Mouse (Mus musculus) yolk sac, embryonic 10.5 days (tissue): ENCODE measurements around the gene Fbxw18.
"Not testable (repeated sequence)": the region's sequence is repeated elsewhere in the genome, so short reads cannot be mapped to it uniquely, and the experiment has no call there.

Experiments
- DNase-seq: peaks from one replicate; pipeline ENCODE4 v3.0.0-alpha.2; 2017; ENCODE audit warnings: low spot score

Gene Fbxw18

DNA sequence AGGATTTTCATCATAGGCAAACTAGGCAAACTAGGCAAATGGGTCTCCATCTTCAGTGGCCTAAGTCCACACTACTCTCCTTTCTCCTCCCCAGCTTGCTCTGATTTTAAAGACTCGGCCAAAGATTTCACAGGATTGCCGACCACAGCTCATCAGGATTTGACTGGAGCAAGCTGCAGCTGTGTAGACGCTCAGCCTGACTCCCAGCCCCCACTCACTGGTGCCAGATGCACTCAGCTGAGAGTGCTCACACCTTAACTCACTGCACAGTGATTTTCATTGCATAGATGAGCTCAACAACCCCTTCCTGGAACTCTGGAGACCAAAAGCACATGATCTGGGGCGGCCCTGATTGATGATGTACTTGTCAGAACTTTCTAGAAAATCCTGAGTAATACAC, at the start of gene Fbxw18:
Fbxw18 (minus strand) TSS at position 101 of the 400 bp plus-strand sequence.
- not testable (repeated sequence) for DNase-seq

DNA sequence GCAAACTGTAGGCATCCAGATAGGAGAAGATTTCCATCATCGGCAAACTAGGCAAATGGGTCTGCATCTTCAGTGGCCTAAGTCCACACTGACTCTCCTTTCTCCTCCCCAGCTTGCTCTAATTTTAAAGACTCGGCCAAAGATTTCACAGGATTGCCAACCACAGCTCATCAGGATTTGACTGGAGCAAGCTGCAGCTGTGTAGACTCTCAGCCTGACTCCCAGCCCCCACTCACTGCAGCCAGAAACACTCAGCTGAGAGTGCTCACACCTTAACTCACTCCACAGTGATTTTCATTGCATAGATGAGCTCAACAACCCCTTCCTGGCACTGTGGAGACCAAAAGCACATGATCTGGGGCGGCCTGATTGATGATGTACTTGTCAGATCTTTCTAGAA, 43.5 kb upstream of the Fbxw18 start, which contains the start of gene Fbxw26:
Fbxw26 (minus strand) TSS at position 101 of the 400 bp plus-strand sequence.
- DNase-seq = not testable (repeated sequence)

DNA sequence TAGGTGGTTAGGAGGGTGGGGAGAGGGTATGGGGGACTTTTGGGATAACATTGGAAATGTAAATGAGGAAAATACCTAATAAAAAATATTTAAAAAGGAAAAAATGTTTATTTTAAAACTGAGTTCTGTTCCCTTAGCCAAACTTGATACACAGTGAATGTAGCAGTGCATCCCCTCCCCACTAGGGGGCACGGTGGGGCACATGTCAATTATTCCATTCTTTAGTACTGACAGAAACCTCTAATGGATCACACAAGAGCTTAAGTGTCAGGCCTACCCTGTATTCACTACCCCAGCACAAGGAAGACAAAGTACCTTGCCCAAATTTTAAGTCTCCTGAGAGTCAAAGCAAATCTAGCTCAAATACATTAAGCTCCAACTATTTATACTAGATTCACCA, 17.2 kb downstream of the Fbxw18 start:
- no peak for DNase-seq

DNA sequence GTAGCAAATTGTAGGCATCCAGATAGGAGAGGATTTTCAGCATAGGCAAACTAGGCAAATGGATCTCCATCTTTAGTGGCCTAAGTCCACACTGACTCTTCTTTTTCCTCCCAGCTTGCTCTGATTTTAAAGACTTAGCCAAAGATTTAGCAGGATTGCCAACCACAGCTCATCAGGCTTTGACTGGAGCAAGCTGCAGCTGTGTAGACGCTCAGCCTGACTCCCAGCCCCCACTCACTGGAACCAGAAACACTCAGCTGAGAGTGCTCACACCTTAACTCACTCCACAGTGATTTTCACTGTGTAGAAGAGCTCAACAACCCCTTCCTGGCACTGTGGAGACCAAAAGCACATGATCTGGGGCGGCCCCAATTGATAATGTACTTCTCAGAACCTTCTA, 37.9 kb downstream of the Fbxw18 start, which contains the start of gene Fbxw25:
Fbxw25 (minus strand) TSS at position 101 of the 400 bp plus-strand sequence.
- DNase-seq = not testable (repeated sequence)
